Mouse (Mus musculus): ENCODE results near the gene Cts7. TPM values are rescaled to one million over a fixed set of nuclear protein-coding genes. Genes with fewer than 3 reads are reported as not detected.

Cts7 gene
- polyA plus RNA-seq (2016; fragmentation: Nextera tagmentation; extraction: Ambion mirVana) = not detected in 2 replicates

DNA sequence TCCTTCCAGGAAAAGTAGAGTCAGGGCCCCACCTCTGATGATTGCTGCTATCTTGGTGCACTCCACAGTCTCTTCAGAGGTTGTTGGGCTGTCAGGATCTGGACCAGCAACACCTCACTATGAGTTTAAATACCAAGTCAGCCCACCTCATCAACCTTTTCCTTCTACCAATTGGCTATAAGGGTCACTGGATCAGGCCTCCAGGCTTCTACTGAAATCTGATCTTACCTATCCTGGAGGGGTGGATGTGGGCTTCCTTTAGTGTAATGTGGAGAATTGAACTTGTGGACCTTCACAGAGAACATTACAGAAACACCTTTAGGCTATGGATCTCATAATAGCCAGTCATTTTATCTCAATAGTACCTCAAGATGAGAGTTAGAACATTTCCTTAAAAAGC is at the start of gene Cts7:
Cts7 (minus strand) TSS at position 101 of the 400 bp plus-strand sequence.
- no peak within 1 kb of the TSS for H3K27ac ChIP-seq
- no peaks in the 10 kb centered on the region for H3K4me1 ChIP-seq
- no peak within 1 kb of the TSS for H3K4me3 ChIP-seq (replicated peaks)
- H3K36me3 ChIP-seq (replicated peaks) = no peaks in the 10 kb centered on the region
- H3K27me3 ChIP-seq = no peaks in the 10 kb centered on the region
- no peak for ATAC-seq (ENCODE audit: low FRiP score)
- H3K9me3 ChIP-seq = peaks cover 40% of the 10 kb centered on the region
- no peak within 1 kb of the TSS for H3K9ac ChIP-seq
- no peak within 1 kb of the TSS for H3K4me2 ChIP-seq

Small RNA genes lying within 50 kb of the gene (microRNA-seq; reads per million reads assigned to microRNA genes)
- gene Gm27704 = not detected

Other genes starting within 250 kb of the Cts7 start
- not detected in 2 replicates for gene Ctsr, start 193.9 kb downstream of the Cts7 start, polyA plus RNA-seq (2016; fragmentation: Nextera tagmentation; extraction: Ambion mirVana)
- gene Cts6, start 154.8 kb downstream of the Cts7 start, polyA plus RNA-seq (2016; fragmentation: Nextera tagmentation; extraction: Ambion mirVana) = not detected in 2 replicates
- gene Cts8, start 102.8 kb downstream of the Cts7 start, polyA plus RNA-seq (2016; fragmentation: Nextera tagmentation; extraction: Ambion mirVana) = not detected in 2 replicates
- gene Gm49398, start 69.4 kb downstream of the Cts7 start, polyA plus RNA-seq (2016; fragmentation: Nextera tagmentation; extraction: Ambion mirVana) = not detected in 2 replicates
- not detected in 2 replicates for gene Ctsm, start 183.6 kb upstream of the Cts7 start, polyA plus RNA-seq (2016; fragmentation: Nextera tagmentation; extraction: Ambion mirVana)
- not detected in 2 replicates for gene Gm49352, start 210.0 kb upstream of the Cts7 start, polyA plus RNA-seq (2016; fragmentation: Nextera tagmentation; extraction: Ambion mirVana)
- gene Cts3, start 211.9 kb upstream of the Cts7 start, polyA plus RNA-seq (2016; fragmentation: Nextera tagmentation; extraction: Ambion mirVana) = not detected in 2 replicates

Data from forebrain, embryonic 12.5 days (tissue).